Mouse (Mus musculus): ENCODE results near the gene Igsf21. TPM values are rescaled to one million over a fixed set of nuclear protein-coding genes. Genes with fewer than 3 reads are reported as not detected.

Gene Igsf21
- polyA plus RNA-seq, 1 experiment from 2014 or later = 2.9 TPM

DNA sequence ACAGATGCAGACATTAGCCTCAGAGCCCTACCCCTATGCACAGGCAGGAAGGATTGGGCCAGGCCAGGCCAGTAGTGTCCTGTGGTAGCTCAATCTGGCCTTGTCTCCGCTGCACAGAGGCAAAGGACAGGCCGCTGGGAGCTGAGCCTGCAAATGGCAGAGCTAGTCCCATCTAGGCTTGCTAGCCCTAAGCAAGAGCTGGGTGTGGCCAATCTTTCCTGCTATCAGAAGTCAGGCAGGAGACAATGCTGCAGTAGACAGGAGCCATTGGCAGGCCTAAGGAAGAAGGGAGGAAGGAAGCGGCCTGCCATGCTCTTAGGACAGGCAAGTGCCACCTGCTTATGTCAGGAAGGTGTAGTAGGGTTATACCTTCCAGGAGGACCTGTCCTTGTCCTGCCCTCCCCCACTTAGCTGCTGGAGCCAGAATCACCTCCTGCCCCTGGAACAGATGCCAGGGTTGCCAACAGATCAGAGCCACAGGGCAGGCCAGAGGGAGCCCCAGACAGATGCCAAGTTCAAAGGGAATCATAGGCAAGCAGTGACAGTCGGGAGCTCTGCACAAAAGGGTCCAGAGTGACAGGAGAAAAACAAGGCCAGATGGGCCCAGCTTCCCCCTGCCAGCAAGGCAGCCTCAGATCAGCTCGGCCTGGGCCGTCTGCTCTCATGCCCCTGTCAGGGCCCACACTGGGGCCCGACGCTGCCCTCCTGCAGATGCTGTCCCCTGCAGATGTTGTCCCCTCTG lies 59.0 kb downstream of the Igsf21 start:
- ATAC-seq (ENCODE audit: insufficient number of reproducible peaks, insufficient read depth, low FRiP score, low TSS enrichment) = no peak
- no peak overlapping the region for H3K27ac ChIP-seq

DNA sequence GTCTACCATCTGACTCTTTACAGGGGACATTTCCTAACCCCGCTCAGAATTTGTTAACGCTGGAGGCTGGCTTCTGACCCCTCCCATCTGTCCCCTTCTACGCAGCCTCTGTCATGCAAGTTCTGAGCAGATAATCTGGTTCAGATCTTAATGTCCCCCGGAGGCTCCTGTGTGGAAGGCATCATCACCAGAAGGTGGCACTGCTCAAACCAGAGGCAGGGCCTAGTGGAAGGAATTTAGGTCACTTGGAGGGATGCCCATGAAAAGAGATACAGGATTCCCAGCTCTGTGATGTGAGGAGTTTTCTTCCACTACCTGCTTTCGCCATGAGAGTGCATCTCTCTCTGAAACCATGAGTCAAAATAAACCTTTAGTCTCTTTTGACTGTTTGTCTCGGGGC lies 67.0 kb downstream of the Igsf21 start:
- H3K9ac ChIP-seq = no peak overlapping the region
- no peak overlapping the region for H3K4me3 ChIP-seq
- no peaks in the 10 kb centered on the region for H3K36me3 ChIP-seq
- 54% methylated on average over 6 of the region's 6 CpGs for WGBS
- H3K27me3 ChIP-seq = no peaks in the 10 kb centered on the region
- no peak overlapping the region for H3K4me2 ChIP-seq (replicated peaks)
- no peak for ATAC-seq (ENCODE audit: insufficient number of reproducible peaks, insufficient read depth, low FRiP score, low TSS enrichment)
- H3K9me3 ChIP-seq = no peaks in the 10 kb centered on the region
- H3K4me1 ChIP-seq = no peaks in the 10 kb centered on the region
- no peak overlapping the region for H3K27ac ChIP-seq

More for the DNA sequence above, 59.0 kb downstream of the Igsf21 start:
- Histone ChIP-seq H3K4me1 (no peaks in the 10 kb centered on the region), H3K9me3 (no peaks in the 10 kb centered on the region), H3K27me3 (peaks cover 6% of the 10 kb centered on the region; the same call in 1 of the 2 replicates), H3K9ac (no peak overlapping the region), H3K4me3 (no peak overlapping the region), H3K36me3 (no peaks in the 10 kb centered on the region), H3K4me2 (replicated peaks) (no peak overlapping the region)
- 66% methylated on average over 8 of the region's 8 CpGs for WGBS

DNA sequence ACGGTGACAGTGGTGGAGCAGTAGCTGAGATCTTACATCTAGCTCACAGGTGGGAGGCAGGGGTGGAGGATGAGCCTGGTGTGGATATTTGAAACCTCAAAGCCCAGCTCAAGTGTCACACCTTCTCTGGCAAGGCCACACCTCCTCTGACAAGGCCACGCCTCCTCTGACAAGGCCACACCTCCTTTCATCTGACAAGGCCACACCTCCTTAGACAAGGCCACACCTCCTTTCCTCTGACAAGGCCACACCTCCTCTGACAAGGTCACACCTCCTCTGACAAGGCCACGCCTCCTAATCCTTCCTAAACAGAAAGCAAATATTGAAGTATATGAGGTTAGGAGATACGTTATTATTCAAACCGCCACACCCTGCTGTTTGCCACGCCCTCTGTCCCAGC lies 69.5 kb downstream of the Igsf21 start:
- no peak overlapping the region for H3K9ac ChIP-seq
- no peaks in the 10 kb centered on the region for H3K36me3 ChIP-seq
- ATAC-seq (ENCODE audit: insufficient number of reproducible peaks, insufficient read depth, low FRiP score, low TSS enrichment) = no peak
- H3K4me1 ChIP-seq = no peaks in the 10 kb centered on the region
- no peaks in the 10 kb centered on the region for H3K27me3 ChIP-seq
- no peaks in the 10 kb centered on the region for H3K9me3 ChIP-seq
- H3K4me2 ChIP-seq (replicated peaks) = no peak overlapping the region
- no peak overlapping the region for H3K4me3 ChIP-seq
- WGBS = 94% methylated on average over 6 of the region's 6 CpGs
- no peak overlapping the region for H3K27ac ChIP-seq

DNA sequence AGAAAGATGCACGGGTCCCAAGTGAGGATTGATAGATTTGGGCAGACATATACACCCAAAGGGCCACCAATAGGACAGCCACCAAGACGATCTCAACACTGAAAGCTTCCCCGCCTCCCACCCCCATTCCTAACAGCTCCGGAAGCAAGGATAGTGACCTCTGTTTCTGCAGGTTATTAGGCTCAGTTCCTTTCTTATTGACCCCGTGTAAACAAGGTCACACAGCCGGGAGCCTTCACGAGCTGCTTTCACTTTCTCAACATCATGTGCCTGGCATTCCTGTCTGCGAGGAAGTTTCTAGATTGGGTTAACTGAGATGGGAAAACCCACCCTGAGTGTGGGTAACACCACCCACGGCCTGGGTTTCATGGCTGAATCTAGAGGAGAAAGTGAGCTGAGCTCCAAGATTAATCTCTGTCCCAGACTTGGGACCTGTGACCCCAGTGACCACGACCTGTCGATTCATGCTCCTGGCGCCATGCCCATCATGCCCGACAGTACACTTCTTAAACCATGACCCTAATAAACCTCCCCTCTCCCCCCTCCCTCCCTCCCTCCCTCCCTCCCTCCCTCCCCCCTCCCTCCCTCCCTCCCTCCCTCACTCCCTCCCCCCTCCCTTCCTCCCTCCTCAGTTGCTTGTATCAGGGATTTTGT lies 72.7 kb downstream of the Igsf21 start:
- ATAC-seq (ENCODE audit: insufficient number of reproducible peaks, insufficient read depth, low FRiP score, low TSS enrichment) = no peak
- Histone ChIP-seq H3K4me1 (no peaks in the 10 kb centered on the region), H3K4me2 (replicated peaks) (no peak overlapping the region), H3K9ac (no peak overlapping the region), H3K36me3 (no peaks in the 10 kb centered on the region), H3K4me3 (no peak overlapping the region), H3K9me3 (no peaks in the 10 kb centered on the region), H3K27ac (no peak overlapping the region), H3K27me3 (no peaks in the 10 kb centered on the region)
- 29% methylated on average over 13 of the region's 13 CpGs for WGBS

DNA sequence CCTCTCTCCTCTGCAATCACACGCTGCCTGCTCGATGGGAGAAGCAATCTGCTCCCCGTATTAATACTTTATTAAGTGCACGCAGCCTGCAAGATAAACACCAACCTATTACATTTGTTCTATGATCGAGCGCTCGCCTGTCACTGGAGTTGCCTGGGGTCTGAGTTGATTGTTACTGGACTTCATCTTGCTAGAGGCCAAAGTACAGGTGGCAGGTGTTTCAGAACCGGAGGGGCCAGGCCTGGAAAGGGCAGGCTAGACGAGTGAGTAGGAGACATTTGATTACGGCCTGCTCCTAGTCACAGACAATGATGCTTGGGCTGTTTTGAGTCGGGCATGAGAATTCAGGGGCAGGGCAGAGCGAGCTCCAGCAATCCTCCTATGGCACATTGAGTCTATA lies 73.5 kb downstream of the Igsf21 start:
- Histone ChIP-seq H3K27me3 (no peaks in the 10 kb centered on the region), H3K9me3 (no peaks in the 10 kb centered on the region), H3K27ac (no peak overlapping the region), H3K36me3 (no peaks in the 10 kb centered on the region), H3K4me3 (no peak overlapping the region), H3K4me1 (no peaks in the 10 kb centered on the region), H3K9ac (no peak overlapping the region), H3K4me2 (replicated peaks) (no peak overlapping the region)
- 60% methylated on average over 12 of the region's 12 CpGs for WGBS
- no peak for ATAC-seq (ENCODE audit: insufficient number of reproducible peaks, insufficient read depth, low FRiP score, low TSS enrichment)

DNA sequence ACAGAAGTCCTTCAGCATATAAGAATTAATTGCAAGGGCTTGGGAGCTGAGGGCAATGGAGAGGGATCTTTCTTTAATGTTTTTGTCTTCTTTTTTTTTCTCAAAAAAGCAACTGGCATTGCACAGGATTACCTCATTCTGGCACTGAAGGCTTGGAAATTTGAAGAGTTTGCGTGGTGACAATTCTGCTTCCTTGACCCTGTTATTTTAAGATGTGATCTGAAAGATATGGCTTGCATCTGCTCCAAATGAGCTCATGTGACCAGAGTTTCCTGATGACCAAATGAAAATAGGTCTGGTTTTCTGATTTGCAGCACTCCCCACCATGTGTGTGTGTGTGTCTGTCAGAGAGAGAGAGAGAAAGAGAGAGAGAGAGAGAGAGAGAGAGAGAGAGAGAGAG lies 74.7 kb downstream of the Igsf21 start:
- Histone ChIP-seq H3K27me3 (no peaks in the 10 kb centered on the region), H3K4me1 (no peaks in the 10 kb centered on the region), H3K36me3 (no peaks in the 10 kb centered on the region), H3K4me3 (no peak overlapping the region), H3K9me3 (no peaks in the 10 kb centered on the region), H3K27ac (no peak overlapping the region), H3K4me2 (replicated peaks) (no peak overlapping the region), H3K9ac (no peak overlapping the region)
- 47% methylated on average over 1 of the region's 1 CpGs for WGBS
- no peak for ATAC-seq (ENCODE audit: insufficient number of reproducible peaks, insufficient read depth, low FRiP score, low TSS enrichment)

DNA sequence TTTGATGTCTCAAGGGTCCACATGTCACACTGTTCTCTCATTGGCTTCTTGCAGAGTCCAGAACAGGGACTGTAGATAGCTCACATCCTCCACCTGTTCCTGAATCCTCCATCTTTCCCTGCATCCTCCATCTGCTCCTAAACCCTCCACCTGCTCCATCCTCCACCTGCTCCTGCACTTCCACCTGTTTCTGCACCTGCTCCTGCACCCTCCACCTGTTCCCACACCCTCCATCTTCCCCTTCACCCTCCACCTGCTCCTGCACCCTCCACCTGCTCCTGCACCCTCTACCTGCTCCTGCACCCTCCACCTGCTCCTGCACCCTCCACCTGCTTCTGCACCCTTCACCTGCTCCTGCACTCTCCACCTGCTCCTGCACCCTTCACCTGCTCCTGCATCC lies 75.4 kb downstream of the Igsf21 start:
- no peak overlapping the region for H3K27ac ChIP-seq
- no peaks in the 10 kb centered on the region for H3K4me1 ChIP-seq
- H3K36me3 ChIP-seq = no peaks in the 10 kb centered on the region
- no peak overlapping the region for H3K4me3 ChIP-seq
- no peaks in the 10 kb centered on the region for H3K9me3 ChIP-seq
- ATAC-seq (ENCODE audit: insufficient number of reproducible peaks, insufficient read depth, low FRiP score, low TSS enrichment) = no peak
- H3K27me3 ChIP-seq = no peaks in the 10 kb centered on the region
- no peak overlapping the region for H3K4me2 ChIP-seq (replicated peaks)
- no peak overlapping the region for H3K9ac ChIP-seq

DNA sequence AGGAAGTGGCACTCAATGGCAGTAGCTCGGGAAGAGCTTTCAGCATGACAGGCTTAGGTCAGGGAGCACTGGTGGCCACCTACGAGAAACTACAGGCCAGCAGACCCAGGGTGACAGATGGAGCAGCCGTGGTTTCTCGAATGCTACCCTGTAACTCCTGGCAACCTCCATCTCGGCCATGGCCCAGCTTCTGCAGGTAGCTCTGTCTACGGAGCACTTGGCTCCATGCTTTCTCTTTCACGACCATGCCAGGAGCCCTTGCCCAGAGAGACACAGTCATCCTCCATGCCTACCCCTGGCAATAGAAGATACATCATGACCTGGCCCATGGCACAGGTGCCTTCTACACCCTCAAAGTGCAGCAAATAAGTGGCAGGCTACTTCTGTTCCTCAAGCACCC lies 80.7 kb downstream of the Igsf21 start:
- no peak overlapping the region for H3K9ac ChIP-seq
- no peak overlapping the region for H3K27ac ChIP-seq
- H3K27me3 ChIP-seq = no peaks in the 10 kb centered on the region
- no peak for ATAC-seq (ENCODE audit: insufficient number of reproducible peaks, insufficient read depth, low FRiP score, low TSS enrichment)
- no peak overlapping the region for H3K4me3 ChIP-seq
- WGBS = 84% methylated on average over 7 of the region's 7 CpGs
- H3K4me1 ChIP-seq = no peaks in the 10 kb centered on the region
- no peak overlapping the region for H3K4me2 ChIP-seq (replicated peaks)
- no peaks in the 10 kb centered on the region for H3K9me3 ChIP-seq
- H3K36me3 ChIP-seq = no peaks in the 10 kb centered on the region

DNA sequence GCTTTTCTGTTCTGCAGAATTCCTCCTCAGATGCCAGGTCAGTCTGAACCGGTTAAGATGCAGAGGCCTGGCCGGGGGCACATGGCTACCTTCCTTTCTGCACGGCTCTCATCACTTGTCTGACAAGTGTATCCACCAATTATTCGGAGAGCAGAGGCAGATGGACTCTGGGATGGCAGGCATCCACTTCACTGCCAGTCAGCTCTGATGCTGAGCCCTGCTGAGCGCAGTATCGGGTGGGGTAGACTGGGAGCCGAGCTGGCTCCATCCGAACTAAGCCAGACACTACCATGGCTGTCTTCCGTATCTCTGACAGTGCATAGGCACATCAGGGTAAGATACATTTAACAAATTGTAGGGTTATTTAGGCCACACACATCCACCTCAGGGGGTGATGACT lies 81.9 kb downstream of the Igsf21 start:
- no peak for ATAC-seq (ENCODE audit: insufficient number of reproducible peaks, insufficient read depth, low FRiP score, low TSS enrichment)
- Histone ChIP-seq H3K4me1 (no peaks in the 10 kb centered on the region), H3K27me3 (no peaks in the 10 kb centered on the region), H3K4me2 (replicated peaks) (no peak overlapping the region), H3K27ac (no peak overlapping the region), H3K36me3 (no peaks in the 10 kb centered on the region), H3K9ac (no peak overlapping the region), H3K9me3 (no peaks in the 10 kb centered on the region), H3K4me3 (no peak overlapping the region)
- WGBS = 86% methylated on average over 9 of the region's 9 CpGs

DNA sequence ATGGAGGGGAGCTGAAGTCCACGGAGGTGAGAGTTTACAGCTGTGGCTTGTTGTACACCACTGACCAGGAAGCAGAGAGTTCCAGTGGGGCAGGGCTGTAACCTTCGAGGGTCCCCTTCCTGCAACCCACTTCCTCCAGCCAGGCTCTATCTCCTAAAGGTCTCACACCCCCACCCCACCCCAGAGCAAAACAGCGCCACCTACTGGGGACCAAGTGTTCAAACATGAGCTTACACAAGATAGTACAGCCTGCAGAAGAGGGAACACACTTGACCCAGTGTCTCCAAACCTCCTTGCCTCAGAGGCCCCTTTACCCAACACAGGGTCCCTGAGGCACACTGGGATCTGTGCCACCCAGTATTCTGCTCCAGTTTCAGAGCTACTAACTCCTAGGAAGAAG lies 87.0 kb downstream of the Igsf21 start:
- no peaks in the 10 kb centered on the region for H3K36me3 ChIP-seq
- H3K4me3 ChIP-seq = no peak overlapping the region
- H3K9ac ChIP-seq = no peak overlapping the region
- no peak overlapping the region for H3K4me2 ChIP-seq (replicated peaks)
- H3K27ac ChIP-seq = no peak overlapping the region
- 33% methylated on average over 3 of the region's 3 CpGs for WGBS
- H3K4me1 ChIP-seq = no peaks in the 10 kb centered on the region
- H3K9me3 ChIP-seq = no peaks in the 10 kb centered on the region
- no peak for ATAC-seq (ENCODE audit: insufficient number of reproducible peaks, insufficient read depth, low FRiP score, low TSS enrichment)
- no peaks in the 10 kb centered on the region for H3K27me3 ChIP-seq

DNA sequence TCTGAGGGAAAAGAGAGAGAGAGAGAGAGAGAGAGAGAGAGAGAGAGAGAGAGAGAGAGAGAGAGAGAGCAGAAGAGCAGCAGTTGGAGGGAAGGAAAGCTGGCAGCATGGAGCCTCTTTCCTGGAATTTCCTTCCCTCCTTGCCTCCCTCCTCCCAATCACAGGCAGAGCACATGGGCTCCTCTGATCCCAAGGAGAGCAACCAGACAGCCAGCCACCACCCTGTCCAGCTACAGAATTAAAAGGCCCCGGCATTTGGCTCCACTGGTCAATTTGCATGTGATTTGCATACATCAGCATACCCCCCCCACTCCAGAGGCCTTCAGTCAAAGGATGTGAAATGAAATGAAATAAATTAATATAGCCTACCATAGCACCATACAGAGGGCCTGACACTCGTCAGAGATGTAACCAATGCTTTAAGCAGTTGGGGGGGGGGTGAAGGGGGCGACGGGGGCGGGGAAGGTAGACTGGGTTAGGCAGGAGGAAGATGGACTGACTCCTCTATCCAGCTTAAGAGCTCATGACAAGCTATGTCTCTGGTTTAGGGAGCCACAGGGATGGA lies 91.6 kb downstream of the Igsf21 start:
- H3K27ac ChIP-seq = no peak overlapping the region

DNA sequence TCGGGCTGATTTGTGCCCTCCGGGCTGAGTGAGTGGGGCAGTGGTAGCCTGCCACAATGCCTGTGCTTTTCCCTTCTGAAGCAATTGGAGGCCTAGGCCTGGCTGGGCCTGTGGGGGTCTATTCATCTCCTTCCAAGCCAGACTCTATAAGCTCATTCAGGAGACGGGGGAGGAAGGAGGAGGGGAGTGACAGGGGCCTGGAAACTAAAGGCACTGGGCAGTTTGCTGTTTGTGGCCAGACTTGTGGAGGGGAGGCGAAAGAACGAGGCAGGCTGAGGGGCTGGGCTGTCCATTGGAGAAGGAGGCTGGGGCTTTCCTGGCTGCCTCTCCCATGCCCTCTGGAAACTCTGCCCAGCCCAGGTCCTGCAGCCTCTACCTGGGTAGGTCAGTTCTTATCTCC lies 92.1 kb downstream of the Igsf21 start:
- Histone ChIP-seq H3K27ac (no peak overlapping the region), H3K27me3 (no peaks in the 10 kb centered on the region), H3K4me1 (0 out of 2 replicates have a peak, but pooled peaks cover 3% of the 10 kb centered on the region), H3K9ac (no peak overlapping the region), H3K4me3 (no peak overlapping the region), H3K36me3 (no peaks in the 10 kb centered on the region), H3K9me3 (no peaks in the 10 kb centered on the region), H3K4me2 (replicated peaks) (no peak overlapping the region)
- 36% methylated on average over 5 of the region's 5 CpGs for WGBS
- ATAC-seq (ENCODE audit: insufficient number of reproducible peaks, insufficient read depth, low FRiP score, low TSS enrichment) = no peak

More for the DNA sequence above, 91.6 kb downstream of the Igsf21 start:
- Histone ChIP-seq H3K4me1 (0 out of 2 replicates have a peak, but pooled peaks cover 3% of the 10 kb centered on the region), H3K36me3 (no peaks in the 10 kb centered on the region), H3K9ac (no peak overlapping the region), H3K9me3 (no peaks in the 10 kb centered on the region), H3K4me2 (replicated peaks) (no peak overlapping the region), H3K27me3 (no peaks in the 10 kb centered on the region), H3K4me3 (no peak overlapping the region)
- ATAC-seq (ENCODE audit: insufficient number of reproducible peaks, insufficient read depth, low FRiP score, low TSS enrichment) = no peak
- 68% methylated on average over 5 of the region's 5 CpGs for WGBS
